Mouse (Mus musculus) ES-E14 (cell line): ENCODE results near the gene Cnfn. TPM values are rescaled to one million over a fixed set of nuclear protein-coding genes. Genes with fewer than 3 reads are reported as not detected.

Experiments used
- DNase-seq: peaks from one replicate; pipeline ENCODE4 v3.0.0-alpha.2; 2013; ENCODE audit warnings: low read depth, low spot score
- H3K27ac ChIP-seq: 2 replicates; pipeline ENCODE4 v1.5.1; 2012; ENCODE audit warnings: low read depth, mild to moderate bottlenecking, low read length, moderate library complexity, mixed read lengths; ENCODE audit not compliant: poor library complexity, insufficient read depth, severe bottlenecking
- H3K36me3 ChIP-seq: 2 replicates; pipeline ENCODE4 v1.6.1; 2012; ENCODE audit warnings: mild to moderate bottlenecking, low read length, moderate library complexity, mixed read lengths; ENCODE audit not compliant: control insufficient read depth, poor library complexity, insufficient read depth, severe bottlenecking
- H3K4me1 ChIP-seq, 2 experiments: fragments of 150-350 bp in 1 of 2; sonication (generic) in 1 of 2; 2 replicates each; pipeline ENCODE4 v1.6.1; 2012; ENCODE audit warnings: low read length in 2 of 2, mild to moderate bottlenecking in 1 of 2, mixed read lengths in 1 of 2; ENCODE audit not compliant: control insufficient read depth in 2 of 2, insufficient read depth in 2 of 2, poor library complexity in 1 of 2
- H3K4me3 ChIP-seq, 2 experiments: fragments of 150-350 bp in 1 of 2; sonication (generic) in 1 of 2; 2 replicates each; pipeline ENCODE4 v1.5.1; 2012; ENCODE audit warnings: low read length in 2 of 2, low read depth in 1 of 2, mild to moderate bottlenecking in 1 of 2, mixed read lengths in 1 of 2; ENCODE audit not compliant: insufficient read depth in 1 of 2, poor library complexity in 1 of 2, severe bottlenecking in 1 of 2
- H3K9ac ChIP-seq: 2 replicates; pipeline ENCODE4 v1.6.1; 2012; ENCODE audit warnings: low read depth, mild to moderate bottlenecking, low read length, mixed read lengths; ENCODE audit not compliant: poor library complexity, insufficient read depth, severe bottlenecking
- H3K9me3 ChIP-seq: fragments of 150-350 bp; sonication (generic); 2 replicates; pipeline ENCODE4 v1.6.1; 2012; ENCODE audit warnings: low read depth, mild to moderate bottlenecking, low read length; ENCODE audit not compliant: control insufficient read depth, insufficient read depth
- CHD2 ChIP-seq: IDR thresholded peaks from 2 replicates; pipeline ENCODE4 v1.6.1; 2014; ENCODE audit warnings: mild to moderate bottlenecking, low read depth, low read length, inconsistent platforms
- HCFC1 ChIP-seq: IDR thresholded peaks from 2 replicates; pipeline ENCODE4 v1.6.1; 2012; ENCODE audit warnings: low read length, inconsistent platforms, borderline replicate concordance; ENCODE audit not compliant: insufficient read depth
- MAFK ChIP-seq: IDR thresholded peaks from 2 replicates; pipeline ENCODE4 v1.6.1; 2014; ENCODE audit warnings: mild to moderate bottlenecking, low read depth, low read length, inconsistent platforms; ENCODE audit not compliant: insufficient read depth
- ZC3H11A ChIP-seq: IDR thresholded peaks from 2 replicates; pipeline ENCODE4 v1.6.1; 2012; ENCODE audit warnings: low read depth, mild to moderate bottlenecking, inconsistent platforms, low read length, borderline replicate concordance
- ZNF384 ChIP-seq: IDR thresholded peaks from 2 replicates; pipeline ENCODE4 v1.6.1; 2012; ENCODE audit warnings: low read depth, low read length, inconsistent platforms
- in situ Hi-C, 2 experiments: fragments of 600-800 bp; cut with MboI; formaldehyde crosslinking; loops; one replicate each; pipeline ENCODE4 v1.15.1; 2025; ENCODE audit warnings: low sequenced_read_pairs in 2 of 2, inconsistent platforms in 1 of 2; ENCODE audit not compliant: unreplicated experiment in 2 of 2
- total RNA-seq: library from RNA; depleted of rRNA; stranded (reverse); fragments of 300-350 nt; gene quantifications from 2 replicates; pipeline ENCODE4 v1.2.3, GENCODE M21; 2012

Cnfn gene
- total RNA-seq, 1 experiment: not detected

DNA sequence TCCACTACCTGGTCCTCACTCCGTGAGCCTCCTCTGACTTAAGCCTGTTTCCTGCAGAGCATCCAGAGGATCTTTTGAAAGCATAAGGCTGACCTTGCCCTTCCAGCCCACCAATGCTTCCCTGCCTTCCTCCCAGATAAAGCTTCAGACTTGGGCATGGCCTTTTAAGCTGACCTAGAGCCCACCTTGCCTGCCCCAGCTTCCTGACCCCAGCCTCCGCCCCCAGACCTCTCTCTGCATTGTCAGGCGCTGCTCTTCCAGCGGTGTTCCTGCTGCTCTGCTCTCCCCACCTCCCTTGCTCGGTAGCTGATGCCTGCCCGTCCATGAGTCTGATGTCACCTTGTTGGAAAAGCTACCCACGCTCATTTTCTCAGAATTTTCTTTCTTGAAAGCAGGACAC is 23.3 kb upstream of the Cnfn start:
- H3K9ac ChIP-seq: no peak overlapping the region
- no peak overlapping the region for H3K4me3 ChIP-seq
- H3K9me3 ChIP-seq: no peaks in the 10 kb centered on the region
- peaks cover 3 to 9% of the 10 kb centered on the region in 2 experiments; a peak in 2 of 4 replicates for H3K4me1 ChIP-seq
- no peaks in the 10 kb centered on the region; the same call in 1 of the 2 replicates for H3K36me3 ChIP-seq
- in situ Hi-C loops: no loop called here
- no peak for DNase-seq
- TF ChIP-seq ZC3H11A (no peak), HCFC1 (no peak), MAFK (no peak), CHD2 (no peak), ZNF384 (no peak)
- H3K27ac ChIP-seq: no peak overlapping the region

DNA sequence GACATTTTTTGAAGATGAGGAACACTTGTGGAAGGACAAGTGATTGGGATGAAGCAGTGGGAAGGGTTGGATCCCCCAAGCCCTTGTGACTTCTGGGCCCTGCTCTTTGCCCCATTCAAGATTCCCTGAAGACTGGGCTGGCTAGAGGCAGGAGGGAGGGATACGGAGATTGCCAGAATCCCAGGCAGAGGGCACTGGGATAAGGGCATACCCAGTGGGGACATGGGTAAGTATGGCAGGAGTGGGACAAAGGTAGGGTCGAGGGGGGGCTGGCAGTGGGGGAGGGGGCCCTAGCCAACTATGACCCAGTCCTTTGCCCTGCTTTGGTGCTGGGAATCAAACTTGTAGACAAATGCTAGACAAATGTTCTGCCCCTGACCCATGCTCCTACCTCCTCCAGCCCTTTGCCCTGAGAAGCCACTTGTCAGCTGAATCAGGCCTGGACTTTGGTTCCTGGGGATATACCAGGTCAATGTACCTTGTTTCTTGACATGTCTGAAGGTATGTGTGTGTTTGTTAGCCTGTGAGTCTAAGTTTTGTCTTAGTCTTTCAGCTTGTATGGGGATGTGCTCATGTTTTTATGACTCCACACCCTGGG is 22.4 kb upstream of the Cnfn start:
- in situ Hi-C loops: no loop called here
- H3K9ac ChIP-seq: no peak overlapping the region
- DNase-seq: no peak
- peaks cover 1 to 7% of the 10 kb centered on the region in 2 experiments; a peak in 2 of 4 replicates for H3K4me1 ChIP-seq
- H3K36me3 ChIP-seq: no peaks in the 10 kb centered on the region; the same call in 1 of the 2 replicates
- no peak overlapping the region for H3K27ac ChIP-seq
- TF ChIP-seq ZNF384: no peak
- TF ChIP-seq MAFK: no peak
- TF ChIP-seq CHD2: no peak
- no peak for TF ChIP-seq HCFC1
- no peak for TF ChIP-seq ZC3H11A
- H3K4me3 ChIP-seq: no peak overlapping the region
- H3K9me3 ChIP-seq: no peaks in the 10 kb centered on the region

DNA sequence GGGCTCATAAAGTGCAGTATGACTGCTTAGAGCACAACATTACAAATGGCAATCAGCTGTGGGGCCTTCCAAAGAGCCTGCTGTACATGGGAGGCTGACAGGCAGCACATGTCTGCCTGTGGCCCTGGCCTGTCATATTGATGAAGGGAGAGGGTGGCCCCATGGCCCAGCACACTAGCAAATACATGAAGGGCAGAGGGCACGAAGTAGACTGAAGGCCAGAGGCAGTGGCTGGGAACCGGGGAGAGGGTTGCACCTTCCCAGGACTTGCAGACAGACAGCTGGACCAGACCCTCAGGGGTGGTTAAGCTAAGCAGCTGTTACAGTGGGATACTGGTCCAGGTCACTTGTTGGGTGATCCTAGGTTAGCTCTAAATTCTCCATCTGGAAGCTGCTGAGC is 21.5 kb upstream of the Cnfn start:
- TF ChIP-seq ZC3H11A (no peak), MAFK (no peak), HCFC1 (no peak), CHD2 (no peak), ZNF384 (no peak)
- Histone ChIP-seq H3K4me1 (peaks cover 1 to 4% of the 10 kb centered on the region in 2 experiments; a peak in 2 of 4 replicates), H3K9ac (no peak overlapping the region), H3K9me3 (no peaks in the 10 kb centered on the region), H3K4me3 (no peak overlapping the region), H3K27ac (no peak overlapping the region), H3K36me3 (no peaks in the 10 kb centered on the region; the same call in 1 of the 2 replicates)
- in situ Hi-C loops: no loop called here
- DNase-seq: no peak

DNA sequence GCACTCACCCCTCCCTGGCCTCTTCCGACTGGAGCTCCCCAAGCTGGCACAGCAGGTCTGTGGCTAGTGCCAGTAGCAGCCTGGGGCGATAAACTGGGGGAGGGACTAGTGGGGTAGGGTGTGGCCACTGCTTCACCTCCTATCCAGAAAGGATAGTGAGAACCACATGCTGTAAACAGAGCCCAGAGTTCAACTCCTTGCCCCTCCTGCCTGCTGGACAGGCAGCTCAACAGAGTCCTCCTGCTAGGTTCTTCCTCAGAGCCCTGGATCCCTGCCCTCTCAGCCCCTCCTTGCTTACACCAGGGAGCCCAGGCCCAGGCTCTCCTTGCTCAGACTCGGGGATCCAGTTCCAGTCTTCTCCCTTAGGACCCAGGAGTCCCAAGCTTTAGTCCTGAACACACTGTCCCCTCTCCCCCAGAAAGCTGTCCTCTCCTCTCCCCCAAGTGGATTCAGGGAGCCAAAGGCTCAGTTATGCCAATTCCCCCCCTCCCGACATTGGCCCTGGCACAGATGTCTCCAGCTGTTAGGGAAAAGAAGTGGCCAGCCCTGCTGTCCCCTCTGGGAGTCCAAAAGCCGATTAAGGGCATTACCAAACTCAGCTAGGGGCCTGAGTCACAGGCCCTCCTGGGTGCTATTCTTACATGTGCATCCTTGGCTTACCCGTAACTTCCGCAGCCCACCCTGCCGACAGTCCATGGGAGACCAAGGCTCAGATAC is 20.7 kb upstream of the Cnfn start:
- no peak overlapping the region; the same call in 1 of the 2 replicates for H3K9ac ChIP-seq
- H3K4me3 ChIP-seq: no peak overlapping the region
- no peak overlapping the region for H3K27ac ChIP-seq
- in situ Hi-C loops: no loop called here
- H3K9me3 ChIP-seq: no peaks in the 10 kb centered on the region
- DNase-seq: no peak
- H3K4me1 ChIP-seq: peaks cover 1 to 4% of the 10 kb centered on the region in 2 experiments; a peak in 2 of 4 replicates
- TF ChIP-seq ZNF384 (no peak), CHD2 (no peak), ZC3H11A (no peak)
- H3K36me3 ChIP-seq: no peaks in the 10 kb centered on the region; the same call in 1 of the 2 replicates
